Mouse (Mus musculus) ES-Bruce4 (cell line): ENCODE data around the gene Olfr1143. TPM values are rescaled to one million over a fixed set of nuclear protein-coding genes. Genes with fewer than 3 reads are reported as not detected.

ENCODE experiments used
- H3K27ac ChIP-seq: 2 replicates; pipeline ENCODE4 v1.5.1; 2012; ENCODE audit warnings: low read length, inconsistent platforms; ENCODE audit not compliant: insufficient read depth
- H3K27me3 ChIP-seq: 2 replicates; pipeline ENCODE4 v1.6.1; 2012; ENCODE audit warnings: mild to moderate bottlenecking, low read length, inconsistent platforms; ENCODE audit not compliant: control insufficient read depth, poor library complexity, insufficient read depth, severe bottlenecking
- H3K36me3 ChIP-seq: 2 replicates; pipeline ENCODE4 v1.6.1; 2012; ENCODE audit warnings: inconsistent platforms, mild to moderate bottlenecking, low read length, moderate library complexity; ENCODE audit not compliant: control insufficient read depth, poor library complexity, insufficient read depth, severe bottlenecking
- H3K4me1 ChIP-seq: one replicate; pipeline ENCODE4 v1.8.1; 2011; ENCODE audit warnings: low read length; ENCODE audit not compliant: control insufficient read depth, insufficient read depth
- H3K4me3 ChIP-seq: 2 replicates; pipeline ENCODE4 v1.5.1; 2011; ENCODE audit warnings: low read depth, mild to moderate bottlenecking, low read length
- H3K9ac ChIP-seq: 2 replicates; pipeline ENCODE4 v1.6.1; 2012; ENCODE audit warnings: low read depth, mild to moderate bottlenecking, inconsistent platforms; ENCODE audit not compliant: poor library complexity, severe bottlenecking
- H3K9me3 ChIP-seq: replicated peaks from 2 replicates; pipeline ENCODE4 v1.6.1; 2012; ENCODE audit warnings: mild to moderate bottlenecking, low read length, inconsistent platforms; ENCODE audit not compliant: control insufficient read depth, poor library complexity, insufficient read depth, severe bottlenecking
- CTCF ChIP-seq: IDR thresholded peaks from one replicate; pipeline ENCODE4 v1.8.1; 2011; ENCODE audit warnings: low read depth, low read length
- EP300 ChIP-seq: IDR thresholded peaks from 2 replicates; pipeline ENCODE4 v1.6.1; 2011; ENCODE audit warnings: low read depth, low read length; ENCODE audit not compliant: insufficient read depth
- POLR2A ChIP-seq: IDR thresholded peaks from one replicate; pipeline ENCODE4 v1.8.1; 2011; ENCODE audit warnings: low read length; ENCODE audit not compliant: insufficient read depth
- polyA plus RNA-seq: library from polyadenylated mRNA; stranded (reverse); fragments of >200 nt; gene quantifications from 2 replicates; pipeline ENCODE4 v1.2.4, GENCODE M21; 2011; ENCODE audit warnings: low read depth; ENCODE audit not compliant: missing spikeins, insufficient read depth, insufficient read length

The Olfr1143 gene
- not detected in 2 replicates for polyA plus RNA-seq

DNA sequence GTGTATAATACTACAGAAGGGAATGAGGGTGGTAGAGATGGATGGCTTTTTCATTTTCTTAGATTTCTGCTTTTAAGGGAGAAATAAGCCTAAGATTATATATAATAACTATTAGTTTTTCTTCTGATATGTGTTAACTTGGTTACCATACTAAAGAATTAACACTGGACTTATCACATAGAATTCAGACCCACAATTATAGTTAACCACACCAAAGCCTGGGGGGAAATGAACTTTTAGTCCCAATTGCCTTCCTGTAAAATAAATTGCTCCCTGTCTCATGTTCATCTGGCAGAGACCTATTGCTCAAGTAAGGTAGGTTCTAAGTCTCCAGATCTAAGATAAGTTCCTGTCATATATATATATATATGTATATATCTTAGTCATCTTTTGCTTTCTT is at the start of gene Olfr1143:
Gene Olfr1143, plus strand, starts transcription at position 301 of the 400 bp plus-strand sequence.
- no peak within 1 kb of the TSS for H3K27ac ChIP-seq
- no peaks in the 10 kb centered on the region for H3K36me3 ChIP-seq
- no peaks in the 10 kb centered on the region for H3K27me3 ChIP-seq
- no peak within 1 kb of the TSS for H3K9ac ChIP-seq
- H3K4me1 ChIP-seq: no peaks in the 10 kb centered on the region
- TF ChIP-seq CTCF: no peak
- no peak for TF ChIP-seq EP300
- TF ChIP-seq POLR2A: no peak
- H3K4me3 ChIP-seq: no peak within 1 kb of the TSS
- H3K9me3 ChIP-seq: no peaks in the 10 kb centered on the region

- Histone ChIP-seq H3K9me3 (no peaks in the 10 kb centered on the region), H3K4me3 (no peak within 1 kb of the TSS), H3K36me3 (no peaks in the 10 kb centered on the region), H3K27me3 (no peaks in the 10 kb centered on the region), H3K9ac (no peak within 1 kb of the TSS), H3K27ac (no peak within 1 kb of the TSS), H3K4me1 (no peaks in the 10 kb centered on the region)
- no peak for TF ChIP-seq CTCF
- no peak for TF ChIP-seq EP300
- no peak for TF ChIP-seq POLR2A
These were observed 46.5 kb upstream of the Olfr1143 start, which contains the start of gene Olfr1141 for GRCm38 (mm10) chr2:87753891-87754290. Gene Olfr1141, minus strand, starts transcription at chr2:87753991.

GRCm38 (mm10) chr2:87776143-87776542 is 24.2 kb upstream of the Olfr1143 start:
- no peaks in the 10 kb centered on the region for H3K27me3 ChIP-seq
- no peak overlapping the region for H3K4me3 ChIP-seq
- no peak overlapping the region for H3K9ac ChIP-seq
- no peaks in the 10 kb centered on the region for H3K4me1 ChIP-seq
- H3K36me3 ChIP-seq: no peaks in the 10 kb centered on the region
- TF ChIP-seq POLR2A: no peak
- no peak for TF ChIP-seq EP300
- TF ChIP-seq CTCF: no peak
- H3K9me3 ChIP-seq: no peaks in the 10 kb centered on the region
- H3K27ac ChIP-seq: no peak overlapping the region

DNA sequence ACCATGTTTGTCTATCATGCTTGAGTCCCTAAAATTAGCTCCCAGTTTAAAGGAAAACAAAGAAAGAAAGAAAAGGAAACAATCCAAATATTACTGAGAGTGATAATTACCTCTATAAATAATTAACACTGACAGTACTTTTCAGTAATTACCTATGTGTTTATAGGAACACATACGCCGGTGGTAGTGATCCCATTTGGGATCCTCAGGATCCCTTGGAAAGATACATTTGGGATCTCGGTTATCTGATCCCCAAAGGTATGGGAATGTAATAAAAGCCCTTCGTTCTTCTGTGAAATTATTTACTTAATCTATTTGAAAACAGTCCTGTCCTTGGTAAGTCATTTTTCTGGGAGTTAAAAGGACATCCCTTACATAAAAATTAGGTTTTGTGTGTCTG is 21.2 kb upstream of the Olfr1143 start, which contains the start of gene Olfr152:
Gene Olfr152, plus strand, starts transcription at position 301 of the 400 bp plus-strand sequence.
- Histone ChIP-seq H3K36me3 (no peaks in the 10 kb centered on the region), H3K4me1 (no peaks in the 10 kb centered on the region), H3K27me3 (no peaks in the 10 kb centered on the region), H3K9me3 (no peaks in the 10 kb centered on the region), H3K9ac (no peak within 1 kb of the TSS), H3K4me3 (no peak within 1 kb of the TSS), H3K27ac (no peak within 1 kb of the TSS)
- TF ChIP-seq EP300 (no peak), CTCF (no peak), POLR2A (no peak)

GRCm38 (mm10) chr2:87809522-87809921 is 9.1 kb downstream of the Olfr1143 start, which contains the start of gene Olfr1145:
Gene Olfr1145, plus strand, starts transcription at chr2:87809822.
- no peak within 1 kb of the TSS for H3K9ac ChIP-seq
- no peak for TF ChIP-seq CTCF
- no peak for TF ChIP-seq EP300
- TF ChIP-seq POLR2A: no peak

DNA sequence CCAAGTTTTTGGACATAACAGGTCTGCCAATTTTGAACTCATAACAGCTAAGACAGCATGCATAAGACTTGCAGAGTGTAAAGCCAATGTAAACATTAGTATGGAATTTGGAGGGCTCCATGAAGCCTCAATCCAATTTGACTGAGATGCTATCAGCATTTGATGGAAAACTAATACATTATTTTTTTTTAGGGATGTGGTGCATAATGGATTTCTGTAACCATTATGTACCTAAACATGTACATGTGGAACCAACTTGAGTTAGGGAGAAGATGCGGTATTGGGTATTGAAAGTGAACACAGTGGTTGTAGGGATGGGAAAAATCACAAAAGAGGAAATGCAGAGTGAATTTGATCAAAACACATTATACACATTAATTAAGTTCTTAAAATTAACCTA is 29.8 kb downstream of the Olfr1143 start, which contains the start of gene Olfr1148:
Gene Olfr1148, plus strand, starts transcription at position 301 of the 400 bp plus-strand sequence.
- Histone ChIP-seq H3K9ac (no peak within 1 kb of the TSS), H3K4me1 (no peaks in the 10 kb centered on the region), H3K27me3 (no peaks in the 10 kb centered on the region), H3K9me3 (no peaks in the 10 kb centered on the region), H3K4me3 (no peak within 1 kb of the TSS), H3K36me3 (no peaks in the 10 kb centered on the region), H3K27ac (no peak within 1 kb of the TSS)
- TF ChIP-seq CTCF (no peak), POLR2A (no peak)

More at GRCm38 (mm10) chr2:87809522-87809921, 9.1 kb downstream of the Olfr1143 start, which contains the start of gene Olfr1145:
- Histone ChIP-seq H3K4me3 (no peak within 1 kb of the TSS), H3K27ac (no peak within 1 kb of the TSS), H3K27me3 (no peaks in the 10 kb centered on the region), H3K9me3 (no peaks in the 10 kb centered on the region), H3K36me3 (no peaks in the 10 kb centered on the region), H3K4me1 (no peaks in the 10 kb centered on the region)
